Mouse (Mus musculus) common myeloid progenitor, adult 5-6 weeks (primary cell): ENCODE data around the gene Prrt1. TPM values are rescaled to one million over a fixed set of nuclear protein-coding genes. Genes with fewer than 3 reads are reported as not detected.

Experiments used
- ATAC-seq: replicated peaks from 2 replicates; pipeline ENCODE4 v1.8.0; 2016; ENCODE audit warnings: low read depth, mild to moderate bottlenecking, moderate TSS enrichment, inconsistent platforms; ENCODE audit not compliant: poor library complexity, severe bottlenecking
- total RNA-seq: library from RNA; stranded (forward); fragments of 200-1000, 187-1606 nt; gene quantifications from 2 replicates; pipeline ENCODE4 v1.2.3, GENCODE M21; 2017

The Prrt1 gene
- total RNA-seq, 1 experiment from 2014 or later, result not detected

DNA sequence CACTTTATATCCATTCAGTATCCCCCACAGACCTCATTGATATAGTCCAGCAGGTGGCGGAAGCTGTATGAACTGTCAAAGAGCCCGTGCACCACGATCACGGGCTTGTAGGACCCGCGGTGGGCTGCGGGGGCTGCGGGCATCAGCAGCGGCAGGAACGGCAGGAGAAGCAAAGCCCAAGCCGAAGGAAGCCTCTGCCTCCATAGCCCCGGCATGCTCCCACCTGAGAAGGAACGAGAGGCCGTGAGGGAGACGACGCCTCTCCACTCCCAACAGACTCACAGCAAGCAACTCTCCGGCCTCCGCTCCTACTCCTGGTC, 2.6 kb upstream of the Prrt1 start:
- peak; percentile 37 for ATAC-seq

DNA sequence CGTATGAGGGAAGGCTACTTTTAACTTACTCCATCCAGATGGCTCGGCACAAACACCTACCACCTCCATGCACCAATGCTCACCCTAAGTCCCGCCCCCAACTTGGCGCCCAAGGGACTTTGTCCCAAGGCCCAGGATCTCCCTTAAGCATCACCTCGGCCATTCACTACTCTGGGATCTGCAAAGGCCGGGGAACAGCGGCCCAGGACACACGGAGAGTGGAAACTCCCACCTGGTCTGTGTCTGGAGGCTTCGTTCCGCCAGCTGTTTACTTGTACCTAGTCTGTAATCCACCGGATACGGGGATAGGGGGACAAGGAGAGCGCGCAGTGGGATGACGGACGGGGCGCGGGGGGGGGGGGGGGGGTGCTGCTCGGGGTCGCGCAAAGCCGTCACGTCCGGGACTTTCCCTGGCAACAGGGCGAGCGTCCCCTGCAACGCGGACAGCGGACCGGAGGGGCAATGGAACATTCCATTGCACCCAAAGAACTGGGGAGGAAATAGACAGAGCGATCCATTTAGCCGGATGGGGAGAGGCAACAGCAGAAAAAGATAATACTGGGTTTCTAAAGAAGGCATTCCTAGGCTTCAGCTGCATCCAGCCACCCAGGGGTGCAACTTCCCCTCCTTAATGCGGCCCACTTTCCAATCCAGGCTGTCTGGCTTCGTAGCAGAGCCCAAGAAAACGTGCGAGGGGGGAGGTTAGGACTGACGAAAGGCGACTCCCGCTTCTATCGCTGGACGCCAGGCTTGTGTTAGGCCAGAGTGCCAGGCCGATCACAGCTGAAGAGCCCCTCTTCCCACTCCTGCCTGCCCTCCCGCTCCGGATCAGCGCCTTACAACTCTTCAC, 2.0 kb upstream of the Prrt1 start:
- peak; percentile 63 for ATAC-seq

DNA sequence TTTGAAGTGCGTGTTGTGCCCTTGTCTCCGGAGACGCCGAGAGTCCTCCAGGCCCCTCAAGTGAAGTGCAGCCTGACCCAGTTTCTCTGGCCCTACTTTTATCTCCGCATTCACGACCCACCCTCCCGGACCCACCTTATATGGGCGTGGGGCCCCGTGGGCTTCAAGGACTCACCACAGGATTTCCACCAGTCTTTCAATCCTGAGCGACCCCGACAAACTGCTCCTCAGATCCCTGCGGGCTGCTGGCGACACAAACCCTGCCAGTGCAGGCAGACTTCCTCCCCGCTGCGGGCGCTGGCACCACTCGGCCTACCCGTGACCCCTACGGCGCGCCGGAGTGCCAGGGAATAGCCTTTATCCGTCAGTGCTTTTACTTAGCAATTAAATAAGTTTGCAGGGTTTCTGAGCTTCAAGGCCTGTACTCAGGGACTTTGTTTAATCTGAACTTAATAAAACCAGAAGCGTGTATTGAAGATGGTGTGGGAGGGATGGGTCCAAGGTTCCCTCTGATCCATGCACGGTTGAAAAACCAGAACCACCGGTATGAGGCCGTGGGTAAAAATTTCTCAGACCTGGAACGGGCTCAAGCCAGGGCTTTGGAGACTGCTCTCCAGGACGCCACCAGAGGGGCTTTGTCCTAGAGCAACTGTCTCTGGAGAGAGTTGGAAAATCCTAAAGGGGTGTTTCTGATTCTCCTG, 1.2 kb upstream of the Prrt1 start, which contains the start of gene Ppt2:
Gene Ppt2 (minus strand): TSS at position 568 of the 701 bp plus-strand sequence.
- ATAC-seq, result no peak

DNA sequence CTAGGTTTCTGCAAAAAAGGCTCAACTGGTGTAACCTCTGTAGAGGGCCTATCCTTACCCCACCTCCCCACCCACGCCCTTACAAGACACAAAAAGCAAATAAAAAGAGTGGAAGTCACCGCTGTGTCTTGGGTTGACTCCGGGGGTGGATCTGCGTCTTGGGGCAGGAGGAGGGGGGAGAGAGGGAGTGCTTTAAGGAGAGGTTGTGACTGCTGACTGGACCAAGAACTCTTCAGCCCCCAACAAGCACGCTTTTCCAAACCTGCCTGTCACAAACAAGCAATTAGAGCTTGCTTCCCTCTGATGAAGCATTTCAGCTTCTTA, 727 bp upstream of the Prrt1 start:
- ATAC-seq, result no peak

DNA sequence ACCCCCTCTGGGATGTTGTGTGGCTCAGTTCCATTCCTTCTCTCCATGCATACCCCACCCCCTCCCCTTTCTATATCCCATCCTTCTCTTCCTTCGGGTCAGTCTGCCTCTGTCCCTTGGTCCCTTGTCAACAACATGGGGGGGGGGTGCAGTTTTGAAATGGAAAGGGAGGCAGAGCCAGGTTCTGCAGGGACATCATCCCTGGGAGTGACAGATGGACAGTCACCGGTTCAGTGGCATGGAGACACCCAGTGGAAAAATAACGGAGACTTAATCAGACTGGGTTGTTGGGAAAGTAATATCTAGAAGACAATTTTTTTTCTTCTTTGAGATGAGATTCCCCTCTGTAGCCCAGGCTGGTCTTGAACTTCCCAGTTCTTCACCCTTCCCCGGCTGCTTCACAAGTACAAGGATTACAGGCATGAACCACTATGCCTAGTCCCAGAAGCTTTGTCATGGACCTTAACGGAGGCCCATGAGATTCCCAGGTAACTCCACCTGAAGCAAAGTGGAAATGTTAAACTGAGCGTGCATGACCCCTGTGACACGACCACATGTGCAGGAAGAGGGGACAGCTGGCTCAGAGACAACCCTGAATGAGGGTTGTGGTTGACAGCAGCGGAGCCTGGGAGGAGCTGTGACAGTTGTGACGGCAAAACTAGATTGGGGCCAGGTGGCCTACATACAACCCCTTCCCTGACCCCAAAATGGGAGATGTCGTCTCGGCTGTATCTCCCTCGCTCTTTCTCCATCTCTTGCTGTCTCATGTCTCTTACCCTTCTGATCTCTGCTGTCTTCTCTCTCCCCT, 667 bp downstream of the Prrt1 start:
- no peak for ATAC-seq

DNA sequence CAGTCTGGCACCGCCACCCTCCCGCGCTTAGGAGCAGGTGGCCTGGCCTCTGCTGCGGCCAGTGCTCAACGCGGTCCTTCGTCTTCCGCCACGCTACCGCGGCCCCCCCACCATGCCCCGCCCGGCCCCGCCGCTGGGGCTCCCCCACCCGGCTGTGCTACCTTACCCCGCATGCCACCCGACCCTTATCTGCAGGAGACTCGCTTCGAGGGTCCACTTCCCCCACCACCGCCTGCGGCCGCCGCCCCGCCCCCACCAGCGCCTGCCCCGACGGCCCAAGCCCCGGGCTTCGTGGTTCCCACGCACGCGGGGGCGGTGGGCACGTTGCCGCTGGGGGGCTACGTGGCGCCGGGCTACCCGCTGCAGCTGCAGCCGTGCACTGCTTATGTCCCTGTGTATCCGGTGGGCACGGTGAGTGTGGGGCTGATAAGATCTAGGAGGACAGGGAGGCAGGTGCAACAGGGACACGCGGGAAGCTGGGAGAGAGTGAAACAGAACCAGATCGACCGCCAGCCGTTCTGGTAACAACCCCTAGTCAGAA, 1.5 kb downstream of the Prrt1 start:
- ATAC-seq, result no peak

DNA sequence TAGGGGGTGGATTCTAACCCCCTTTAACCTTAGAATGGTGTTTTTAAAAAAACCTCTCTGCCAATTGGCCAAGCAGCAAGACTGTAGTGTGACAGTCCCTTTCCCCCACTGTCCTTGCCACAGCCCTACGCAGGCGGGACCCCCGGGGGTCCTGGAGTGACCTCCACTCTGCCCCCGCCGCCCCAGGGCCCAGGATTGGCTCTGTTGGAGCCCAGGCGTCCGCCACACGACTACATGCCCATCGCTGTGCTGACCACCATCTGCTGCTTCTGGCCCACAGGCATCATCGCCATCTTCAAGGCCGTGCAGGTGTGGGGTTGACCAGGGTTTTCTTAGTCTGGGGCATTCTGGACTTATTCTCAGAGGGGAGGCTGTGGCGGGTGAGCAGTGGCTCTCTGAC, 2.3 kb downstream of the Prrt1 start:
- ATAC-seq, result no peak

DNA sequence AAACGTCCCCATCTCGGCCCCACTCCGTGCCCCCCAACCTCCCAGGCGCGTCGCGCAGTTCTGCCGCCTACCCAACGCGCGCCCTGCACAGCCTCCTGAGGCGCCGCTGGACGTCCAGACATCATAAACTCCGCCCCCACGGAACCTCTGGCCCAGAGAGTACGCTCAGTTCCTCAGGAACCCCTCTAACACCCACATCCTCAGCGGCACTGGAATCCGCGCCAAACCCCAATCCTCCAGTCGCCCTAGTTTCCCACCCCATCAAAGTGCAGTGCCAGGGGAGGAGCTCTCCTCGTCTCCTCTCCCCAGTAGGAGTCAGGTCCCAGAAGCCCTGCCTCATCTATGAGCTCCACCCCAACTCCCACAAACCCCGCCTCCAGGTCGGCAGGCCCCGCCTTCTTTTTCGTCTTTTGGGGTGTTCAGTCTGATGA, 2.9 kb downstream of the Prrt1 start:
- peak; percentile 86 for ATAC-seq

DNA sequence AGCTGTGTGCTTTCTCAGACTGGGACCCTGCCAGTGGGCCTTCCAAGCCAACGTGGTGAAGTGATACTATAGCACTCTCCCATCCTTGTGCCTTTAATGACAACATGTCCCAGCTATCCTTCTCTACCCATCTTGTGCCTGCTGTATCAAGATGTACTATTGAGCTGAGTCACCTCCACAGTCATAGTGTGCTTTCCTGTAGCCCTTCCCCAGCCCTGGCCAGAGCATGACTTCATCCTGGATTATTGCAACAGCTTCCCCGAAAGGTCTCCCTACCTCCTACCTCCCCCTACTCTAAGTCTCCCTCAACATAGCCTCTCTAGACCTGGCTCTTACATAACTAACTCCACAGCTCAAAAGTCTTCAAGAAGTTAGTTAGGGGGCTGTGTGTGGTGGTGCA, 6.3 kb downstream of the Prrt1 start:
- no peak for ATAC-seq

DNA sequence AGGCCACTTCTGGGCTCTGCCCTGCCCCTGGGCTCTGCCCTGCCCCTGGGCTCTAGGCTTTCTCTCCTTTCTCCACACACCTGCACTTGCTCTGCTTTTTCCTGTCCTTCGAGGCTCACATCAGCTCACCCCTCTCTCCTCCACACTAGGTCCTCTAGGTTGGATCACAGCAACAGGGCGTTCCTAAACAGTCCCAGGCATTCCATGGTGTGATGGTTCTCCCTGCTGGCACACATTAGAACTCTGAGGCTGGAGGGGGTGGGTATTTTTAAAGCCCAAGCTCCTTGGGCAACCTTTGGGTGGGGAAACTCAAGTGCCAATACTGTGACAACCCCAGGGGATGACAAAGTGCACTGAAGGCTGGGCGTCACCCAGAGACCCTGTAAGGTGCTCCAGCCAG, 8.1 kb downstream of the Prrt1 start:
- no peak for ATAC-seq

DNA sequence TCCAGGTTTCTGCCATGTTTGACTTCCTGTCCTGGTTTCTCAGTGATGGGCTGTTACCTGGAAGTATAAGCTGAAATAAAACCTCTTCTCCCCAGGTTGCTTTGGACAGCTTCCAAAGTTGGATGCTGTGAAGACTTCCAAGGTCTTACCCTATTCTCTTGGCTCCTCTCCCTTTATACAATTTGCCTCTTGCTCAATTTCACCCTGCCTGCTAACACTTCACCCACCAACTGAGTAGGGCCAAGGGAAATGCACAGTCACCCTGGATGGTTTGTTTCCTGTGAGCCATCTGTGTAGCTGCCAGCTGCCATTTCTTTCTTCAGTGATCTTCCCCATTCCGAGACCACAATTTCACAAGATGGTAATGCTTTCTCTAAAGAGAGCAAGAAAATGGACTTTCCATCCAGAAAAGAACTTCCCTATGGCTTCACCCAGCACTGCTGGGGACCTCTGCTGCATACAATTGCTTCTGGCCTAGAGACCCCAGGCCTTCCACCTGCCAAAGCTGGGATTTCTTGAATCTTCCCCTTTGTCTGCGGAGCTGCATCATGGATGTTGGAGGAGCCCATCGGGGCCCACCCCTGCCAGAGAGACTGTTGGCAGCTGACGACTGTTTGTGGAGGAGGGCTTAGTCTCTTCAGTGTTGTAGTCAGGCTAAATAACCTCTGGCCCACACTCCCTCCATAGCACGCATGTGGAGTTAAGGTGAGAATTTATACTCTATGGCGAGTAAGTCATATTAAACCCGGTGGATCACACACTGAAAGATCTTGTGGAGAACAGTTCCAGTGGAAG, 10.3 kb downstream of the Prrt1 start:
- peak; percentile 72 for ATAC-seq

DNA sequence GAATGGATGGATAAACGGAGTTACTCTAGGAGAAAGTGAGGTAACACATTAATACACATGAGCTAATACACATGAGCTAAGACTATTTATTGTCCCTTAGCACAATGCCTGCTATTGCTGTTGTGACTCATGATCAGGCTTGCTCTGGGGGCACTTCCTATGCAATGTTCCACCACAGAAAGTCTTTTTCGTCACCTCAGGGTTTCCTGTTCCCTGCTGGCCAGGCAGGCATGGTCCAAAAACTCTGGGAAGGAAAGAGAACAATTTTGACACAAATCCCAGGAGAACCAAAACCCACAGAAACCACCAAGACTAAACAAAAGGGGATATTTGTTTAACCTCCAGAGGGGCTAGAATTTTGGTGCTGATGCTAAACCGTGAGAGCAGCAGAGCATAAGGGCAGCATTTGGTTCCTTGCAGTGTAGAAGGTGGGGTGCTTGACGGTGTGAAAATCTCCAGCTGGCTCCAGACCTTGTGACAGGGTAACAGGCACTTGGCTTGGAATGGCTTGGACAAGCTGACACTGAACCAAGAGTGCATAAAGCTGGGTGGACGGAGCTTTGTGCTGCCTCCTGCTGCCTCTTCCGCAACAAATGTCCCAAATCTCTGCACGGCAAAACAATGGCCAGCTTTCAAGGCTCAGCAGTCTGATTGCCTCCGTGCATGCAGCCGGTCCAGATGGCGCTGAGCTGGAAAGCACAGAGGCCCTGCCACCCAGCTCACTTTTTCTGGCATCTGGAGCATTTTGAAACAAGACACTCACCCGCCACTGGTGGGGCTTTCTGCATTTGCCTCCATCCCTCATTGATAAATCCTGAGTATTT, 11.7 kb downstream of the Prrt1 start:
- ATAC-seq, result no peak

DNA sequence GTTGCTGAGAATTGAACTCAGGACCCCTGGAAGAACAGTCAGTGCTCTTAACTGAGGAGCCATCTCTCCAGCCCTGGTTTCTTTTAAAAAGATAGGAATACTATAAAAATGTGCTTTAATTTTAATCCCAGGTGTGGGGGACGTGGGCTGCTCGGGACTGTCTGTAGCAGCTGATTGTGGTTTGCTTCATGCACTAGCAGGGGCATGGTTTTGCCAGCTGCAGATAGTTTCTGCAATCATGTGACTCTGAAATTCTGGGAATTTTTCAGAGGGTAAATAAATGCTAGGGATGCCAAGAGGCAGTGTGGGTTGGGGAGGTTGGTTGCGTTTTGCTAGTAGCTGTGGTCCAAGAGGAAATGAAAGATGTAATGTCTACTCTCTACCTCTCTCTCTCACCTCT, 12.6 kb downstream of the Prrt1 start:
- no peak for ATAC-seq

DNA sequence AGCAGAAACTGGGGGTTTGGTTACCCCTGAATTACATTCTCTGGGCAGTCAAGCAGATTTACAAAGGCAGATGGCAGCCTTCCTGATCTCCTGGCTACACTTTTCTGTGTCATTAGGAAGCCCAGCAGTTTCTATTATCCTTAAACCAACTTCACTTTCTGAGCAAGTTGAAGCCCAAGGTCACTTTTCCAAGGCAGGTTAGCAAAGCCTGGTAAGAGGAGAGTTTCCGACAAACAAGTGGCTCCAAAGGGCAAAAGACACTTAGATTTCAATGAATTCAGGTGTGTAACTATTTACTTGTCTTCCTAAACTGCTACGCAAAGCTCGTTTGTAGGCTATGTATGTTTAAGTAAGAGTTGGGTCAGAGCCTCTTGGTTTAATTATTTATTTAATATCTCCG, 14.0 kb downstream of the Prrt1 start:
- no peak for ATAC-seq

DNA sequence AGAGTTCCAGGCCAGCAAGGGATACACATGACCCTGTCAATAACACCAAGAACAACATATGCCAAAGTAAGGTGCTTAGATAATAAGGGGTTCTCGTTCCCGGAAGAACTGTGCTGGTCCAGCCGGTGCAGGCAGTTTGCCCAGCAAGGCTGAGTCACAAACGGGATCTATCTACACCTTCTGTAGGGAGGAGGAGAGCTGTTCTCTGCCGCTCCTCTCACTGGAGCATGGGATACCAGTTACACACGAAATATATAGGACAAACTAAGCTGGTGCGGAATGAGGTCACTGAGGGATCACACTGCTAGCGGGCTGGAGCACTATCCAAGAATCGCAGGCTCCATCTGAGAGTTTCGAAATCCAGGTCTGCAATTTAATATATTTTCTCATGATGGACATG, 14.6 kb downstream of the Prrt1 start:
- no peak for ATAC-seq

DNA sequence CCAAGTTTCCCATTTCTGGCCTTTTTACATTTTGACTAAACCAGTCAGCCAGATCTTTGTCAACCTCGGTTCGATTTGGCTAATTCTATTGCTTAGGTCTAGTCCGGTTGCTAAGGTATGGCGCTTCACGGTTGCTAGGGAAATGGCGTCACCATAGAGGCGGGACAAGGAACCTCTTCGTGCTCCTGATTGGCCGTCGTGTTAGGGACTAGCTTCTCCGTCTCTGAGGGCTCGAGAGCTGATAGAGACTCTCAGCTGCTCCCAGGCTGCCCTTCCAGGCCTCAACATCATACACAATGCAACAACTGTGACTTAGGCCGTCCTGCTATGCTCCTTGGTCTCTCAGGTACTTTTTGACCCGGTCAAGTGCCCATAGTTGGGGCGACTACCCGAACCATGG, 15.3 kb downstream of the Prrt1 start, which contains the start of gene Fkbpl:
Gene Fkbpl (plus strand): TSS at position 157 of the 400 bp plus-strand sequence.
- ATAC-seq, result peak; percentile 77

DNA sequence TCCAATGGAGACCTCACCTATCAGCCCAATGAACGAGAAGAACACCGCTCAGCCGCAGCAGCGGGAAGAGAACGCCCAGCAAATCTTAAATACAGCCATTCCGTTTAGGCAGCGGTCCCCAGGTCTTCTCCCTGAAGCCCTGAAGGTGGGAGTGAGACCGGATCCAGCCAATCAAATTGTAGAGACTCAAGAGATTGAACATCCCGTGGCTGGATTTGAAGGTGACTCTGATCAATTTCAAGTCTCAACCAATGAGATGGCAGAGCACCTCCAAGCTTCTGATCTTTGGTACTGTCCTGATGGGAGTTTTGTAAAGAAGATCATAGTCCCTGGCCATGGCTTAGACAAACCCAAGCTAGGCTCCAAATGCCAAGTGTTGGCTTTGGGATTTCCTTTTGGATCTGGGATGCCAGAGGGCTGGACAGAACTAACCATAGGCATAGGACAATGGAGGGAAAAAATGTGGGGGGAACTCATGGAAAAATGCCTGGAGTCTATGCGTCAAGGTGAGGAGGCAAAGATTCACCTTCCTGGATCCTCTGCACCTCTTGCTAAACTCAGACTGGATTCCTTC, 16.0 kb downstream of the Prrt1 start:
- no peak for ATAC-seq

DNA sequence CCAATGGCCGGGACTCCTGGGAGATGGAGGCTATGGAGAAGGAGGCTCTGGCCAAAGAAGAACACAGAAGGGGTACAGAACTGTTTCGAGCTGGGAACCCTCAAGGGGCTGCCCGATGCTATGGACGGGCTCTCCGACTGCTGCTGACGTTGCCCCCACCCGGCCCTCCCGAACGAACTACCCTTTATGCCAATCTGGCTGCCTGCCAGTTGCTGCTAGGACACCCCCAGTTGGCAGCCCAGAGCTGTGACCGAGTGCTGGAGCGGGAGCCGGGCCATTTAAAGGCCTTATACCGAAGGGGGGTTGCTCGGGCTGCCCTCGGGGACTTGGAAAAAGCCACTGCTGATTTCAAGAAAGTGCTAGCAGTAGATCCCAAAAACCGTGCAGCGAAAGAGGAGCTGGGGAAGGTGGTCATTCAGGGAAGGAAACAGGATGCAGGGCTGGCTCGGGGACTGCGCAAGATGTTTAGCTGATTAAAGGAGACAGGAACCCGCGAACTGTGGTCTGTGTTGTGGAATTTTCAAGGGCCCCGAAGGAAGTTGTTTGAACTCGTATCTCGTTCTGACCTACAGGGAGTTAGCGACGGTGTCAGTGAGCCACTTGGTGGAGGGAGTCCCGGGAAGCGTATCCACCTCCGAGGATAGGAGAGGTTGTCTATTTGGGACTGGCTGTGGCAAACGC, 16.6 kb downstream of the Prrt1 start:
- no peak for ATAC-seq
